Mouse (Mus musculus): Measurements from ENCODE around the gene Ogg1. TPM values are rescaled to one million over a fixed set of nuclear protein-coding genes. Genes with fewer than 3 reads are reported as not detected.
A peak's percentile ranks its signal among the peaks of the same experiment; 100 is the strongest.

Gene Ogg1
- polyA plus RNA-seq (2011; ENCODE audit: insufficient read depth, insufficient read length, low read depth, missing spikeins), result 24.2 and 26.8 TPM in 2 replicates

DNA sequence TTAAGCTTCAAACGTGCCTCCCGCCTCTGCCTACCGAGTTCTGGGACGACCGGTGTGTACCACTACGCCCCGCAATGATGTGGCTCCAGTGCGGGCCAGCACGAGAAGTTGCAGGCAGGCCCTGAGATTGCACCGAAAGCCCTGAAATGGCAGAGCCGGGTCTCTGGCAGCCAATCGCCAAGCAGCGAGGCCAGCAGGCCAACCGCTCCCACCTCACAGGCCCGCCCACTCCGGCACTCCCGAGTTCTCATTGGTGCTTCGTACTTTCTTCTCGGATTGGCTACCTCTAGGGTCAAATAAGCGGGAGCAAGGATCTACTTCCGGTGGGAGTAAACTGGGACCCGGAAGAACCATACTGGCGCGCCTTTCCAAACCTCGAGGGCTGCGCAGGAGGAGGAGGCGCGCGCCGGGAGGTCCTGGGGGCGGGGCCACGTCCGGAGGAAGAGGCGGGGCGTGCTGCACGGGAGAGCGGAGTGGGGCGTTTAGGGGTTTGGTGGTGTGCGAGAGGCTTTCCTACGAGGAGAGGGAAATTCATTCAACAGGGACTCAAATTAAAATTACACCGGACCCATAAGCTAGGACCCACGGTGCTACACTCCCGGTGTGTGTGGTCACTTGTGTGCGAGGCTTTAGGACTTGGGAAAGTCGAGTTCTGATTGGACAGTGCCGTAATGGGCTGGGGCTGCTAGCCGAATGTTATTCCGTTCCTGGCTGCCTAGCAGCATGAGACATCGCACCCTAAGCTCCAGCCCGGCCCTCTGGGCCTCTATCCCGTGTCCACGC, at the start of gene Ogg1:
Ogg1 (plus strand) TSS at position 440 of the 783 bp plus-strand sequence.
- H3K9me3 ChIP-seq (replicated peaks; ENCODE audit: control insufficient read depth, insufficient read depth, low read length, poor library complexity, severe bottlenecking), result no peaks in the 10 kb centered on the region
- H3K9ac ChIP-seq (ENCODE audit: low read depth, poor library complexity, severe bottlenecking), result peak within 1 kb of the TSS; percentile 84
- peak within 1 kb of the TSS; percentile 69 for H3K27ac ChIP-seq (ENCODE audit: insufficient read depth, low read length)
- H3K4me3 ChIP-seq (ENCODE audit: low read depth, low read length), result peak within 1 kb of the TSS; percentile 87
- peaks cover 30% of the 10 kb centered on the region for H3K36me3 ChIP-seq (ENCODE audit: control insufficient read depth, insufficient read depth, low read length, poor library complexity, severe bottlenecking)
- H3K4me1 ChIP-seq (ENCODE audit: control insufficient read depth, insufficient read depth, low read length), result no peaks in the 10 kb centered on the region
- no peaks in the 10 kb centered on the region for H3K27me3 ChIP-seq (ENCODE audit: control insufficient read depth, insufficient read depth, low read length, poor library complexity, severe bottlenecking)
- no peak for TF ChIP-seq EP300 (IDR thresholded peaks at IDR 0.05; ENCODE audit: insufficient read depth, low read depth, low read length)
- TF ChIP-seq CTCF (IDR thresholded peaks at IDR 0.05; ENCODE audit: low read depth, low read length), result no peak
- TF ChIP-seq POLR2A (IDR thresholded peaks at IDR 0.05; ENCODE audit: insufficient read depth, low read length), result peak; percentile 96

DNA sequence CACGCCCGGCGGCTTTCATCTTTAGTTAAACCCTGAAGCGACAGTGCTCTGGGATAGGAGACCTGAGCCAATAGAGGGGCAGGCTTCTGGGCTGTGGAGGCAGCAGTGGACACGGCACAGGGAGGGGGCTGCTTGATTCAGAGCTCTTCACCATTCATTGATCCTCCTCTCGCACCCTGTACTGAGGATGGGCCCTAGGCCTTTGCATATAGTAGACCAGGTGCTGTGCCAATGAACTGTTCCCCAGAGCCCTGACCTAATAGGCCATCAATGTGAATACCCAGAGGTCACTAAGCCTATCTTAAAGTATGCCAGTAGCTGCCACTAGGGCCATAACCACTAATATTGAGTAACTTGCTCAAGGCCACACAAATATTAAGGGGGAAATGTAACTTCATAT, 45.1 kb upstream of the Ogg1 start:
- Histone ChIP-seq H3K9me3 (replicated peaks; ENCODE audit: control insufficient read depth, insufficient read depth, low read length, poor library complexity, severe bottlenecking) (no peaks in the 10 kb centered on the region), H3K27me3 (ENCODE audit: control insufficient read depth, insufficient read depth, low read length, poor library complexity, severe bottlenecking) (no peaks in the 10 kb centered on the region), H3K4me3 (ENCODE audit: low read depth, low read length) (no peak overlapping the region), H3K27ac (ENCODE audit: insufficient read depth, low read length) (no peak overlapping the region), H3K9ac (ENCODE audit: low read depth, poor library complexity, severe bottlenecking) (no peak overlapping the region), H3K4me1 (ENCODE audit: control insufficient read depth, insufficient read depth, low read length) (peaks cover 2% of the 10 kb centered on the region), H3K36me3 (ENCODE audit: control insufficient read depth, insufficient read depth, low read length, poor library complexity, severe bottlenecking) (no peaks in the 10 kb centered on the region)
- TF ChIP-seq CTCF (IDR thresholded peaks at IDR 0.05; ENCODE audit: low read depth, low read length) (no peak), EP300 (IDR thresholded peaks at IDR 0.05; ENCODE audit: insufficient read depth, low read depth, low read length) (no peak), POLR2A (IDR thresholded peaks at IDR 0.05; ENCODE audit: insufficient read depth, low read length) (no peak)

DNA sequence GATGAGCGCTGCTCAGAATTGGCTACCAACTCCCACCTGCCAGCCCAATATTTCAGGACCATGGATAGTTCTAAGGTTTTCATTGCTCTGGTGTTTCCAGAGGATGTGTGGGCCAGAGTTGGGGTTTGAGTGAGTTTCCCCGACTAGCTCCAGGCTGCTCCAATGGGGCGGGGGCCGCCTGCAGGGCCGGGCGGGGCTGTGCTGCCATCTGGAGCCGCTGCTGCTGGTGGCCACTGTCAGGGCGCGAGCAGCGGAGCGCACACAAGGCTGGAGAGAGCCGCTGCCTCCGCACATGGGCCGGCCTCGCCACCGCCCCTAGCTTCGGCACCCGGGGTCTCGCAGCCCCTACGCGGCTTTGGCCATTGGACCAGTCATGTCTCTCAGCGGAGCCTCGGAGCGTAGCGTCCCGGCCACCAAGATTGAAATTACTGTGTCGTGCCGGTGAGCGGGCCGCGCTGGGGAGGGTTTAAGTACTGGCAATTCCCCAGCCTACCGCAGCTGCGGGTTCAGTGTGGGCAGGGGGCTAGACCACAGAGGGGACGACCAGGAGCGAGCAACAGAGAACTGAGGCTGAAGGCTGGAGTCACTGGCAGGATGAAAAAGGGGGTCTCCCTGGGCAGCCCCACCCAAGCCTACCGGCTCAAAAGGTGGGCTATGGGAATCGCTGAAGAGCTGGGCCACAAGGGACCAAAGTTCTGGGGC, 44.5 kb upstream of the Ogg1 start, which contains the start of gene Cpne9:
Cpne9 (plus strand) TSS at position 207 of the 702 bp plus-strand sequence.
- no peaks in the 10 kb centered on the region for H3K9me3 ChIP-seq (replicated peaks; ENCODE audit: control insufficient read depth, insufficient read depth, low read length, poor library complexity, severe bottlenecking)
- no peaks in the 10 kb centered on the region for H3K27me3 ChIP-seq (ENCODE audit: control insufficient read depth, insufficient read depth, low read length, poor library complexity, severe bottlenecking)
- peak within 1 kb of the TSS; percentile 32 for H3K9ac ChIP-seq (ENCODE audit: low read depth, poor library complexity, severe bottlenecking)
- TF ChIP-seq EP300 (IDR thresholded peaks at IDR 0.05; ENCODE audit: insufficient read depth, low read depth, low read length) (no peak), CTCF (IDR thresholded peaks at IDR 0.05; ENCODE audit: low read depth, low read length) (no peak), POLR2A (IDR thresholded peaks at IDR 0.05; ENCODE audit: insufficient read depth, low read length) (no peak)
- H3K27ac ChIP-seq (ENCODE audit: insufficient read depth, low read length), result no peak within 1 kb of the TSS
- no peaks in the 10 kb centered on the region for H3K36me3 ChIP-seq (ENCODE audit: control insufficient read depth, insufficient read depth, low read length, poor library complexity, severe bottlenecking)
- H3K4me1 ChIP-seq (ENCODE audit: control insufficient read depth, insufficient read depth, low read length), result peaks cover 2% of the 10 kb centered on the region
- peak within 1 kb of the TSS; percentile 70 for H3K4me3 ChIP-seq (ENCODE audit: low read depth, low read length)

DNA sequence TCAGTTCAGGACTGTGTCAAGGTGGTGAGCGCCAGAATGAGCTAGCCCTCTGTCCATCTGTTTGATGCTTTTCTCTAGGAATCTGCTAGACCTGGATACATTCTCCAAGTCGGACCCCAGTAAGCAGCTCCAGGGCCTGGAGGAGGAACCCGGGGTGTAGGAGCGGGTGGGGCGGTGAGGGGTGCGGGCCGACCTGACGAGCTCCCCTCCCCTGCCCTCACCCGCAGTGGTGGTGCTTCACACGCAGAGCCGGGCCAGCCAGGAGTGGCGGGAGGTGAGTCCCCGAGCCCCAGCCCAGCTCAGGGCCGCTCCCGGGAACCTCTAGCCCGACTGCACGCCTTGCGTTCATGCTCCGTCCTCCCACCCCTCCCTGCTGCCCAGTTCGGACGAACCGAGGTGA, 43.8 kb upstream of the Ogg1 start:
- Histone ChIP-seq H3K4me3 (ENCODE audit: low read depth, low read length) (peak overlapping the region; percentile 70), H3K9ac (ENCODE audit: low read depth, poor library complexity, severe bottlenecking) (peak overlapping the region; percentile 19; the same call in 1 of the 2 replicates), H3K27me3 (ENCODE audit: control insufficient read depth, insufficient read depth, low read length, poor library complexity, severe bottlenecking) (no peaks in the 10 kb centered on the region), H3K36me3 (ENCODE audit: control insufficient read depth, insufficient read depth, low read length, poor library complexity, severe bottlenecking) (no peaks in the 10 kb centered on the region), H3K4me1 (ENCODE audit: control insufficient read depth, insufficient read depth, low read length) (peaks cover 2% of the 10 kb centered on the region), H3K27ac (ENCODE audit: insufficient read depth, low read length) (no peak overlapping the region), H3K9me3 (replicated peaks; ENCODE audit: control insufficient read depth, insufficient read depth, low read length, poor library complexity, severe bottlenecking) (no peaks in the 10 kb centered on the region)
- TF ChIP-seq POLR2A (IDR thresholded peaks at IDR 0.05; ENCODE audit: insufficient read depth, low read length) (no peak), CTCF (IDR thresholded peaks at IDR 0.05; ENCODE audit: low read depth, low read length) (no peak), EP300 (IDR thresholded peaks at IDR 0.05; ENCODE audit: insufficient read depth, low read depth, low read length) (no peak)

DNA sequence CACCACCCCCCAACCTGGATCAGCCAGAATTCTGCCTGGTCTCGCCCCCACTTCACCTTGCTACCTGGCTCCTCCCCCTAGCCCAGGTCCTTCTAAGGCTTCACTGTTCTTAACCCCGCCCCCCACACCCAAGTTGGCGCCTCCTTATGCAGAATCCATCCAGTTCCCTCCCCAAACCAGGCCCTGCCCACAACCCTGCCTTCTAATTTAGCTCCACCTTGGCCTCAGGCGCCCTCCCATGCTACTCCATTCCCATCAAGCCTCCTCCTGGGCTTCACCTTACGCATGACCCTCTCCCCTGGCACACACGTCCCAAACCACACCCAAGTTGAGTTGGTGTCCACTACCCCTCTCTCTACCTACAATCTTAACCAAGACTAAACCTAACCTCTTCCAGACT, 43.3 kb upstream of the Ogg1 start:
- peak overlapping the region; percentile 19; the same call in 1 of the 2 replicates for H3K9ac ChIP-seq (ENCODE audit: low read depth, poor library complexity, severe bottlenecking)
- TF ChIP-seq CTCF (IDR thresholded peaks at IDR 0.05; ENCODE audit: low read depth, low read length) (no peak), EP300 (IDR thresholded peaks at IDR 0.05; ENCODE audit: insufficient read depth, low read depth, low read length) (peak; percentile 70; the same call in 1 of the 2 replicates), POLR2A (IDR thresholded peaks at IDR 0.05; ENCODE audit: insufficient read depth, low read length) (peak; percentile 55)
- peak overlapping the region; percentile 70 for H3K4me3 ChIP-seq (ENCODE audit: low read depth, low read length)
- no peaks in the 10 kb centered on the region for H3K9me3 ChIP-seq (replicated peaks; ENCODE audit: control insufficient read depth, insufficient read depth, low read length, poor library complexity, severe bottlenecking)
- H3K4me1 ChIP-seq (ENCODE audit: control insufficient read depth, insufficient read depth, low read length), result peaks cover 2% of the 10 kb centered on the region
- H3K27ac ChIP-seq (ENCODE audit: insufficient read depth, low read length), result no peak overlapping the region
- no peaks in the 10 kb centered on the region for H3K36me3 ChIP-seq (ENCODE audit: control insufficient read depth, insufficient read depth, low read length, poor library complexity, severe bottlenecking)
- no peaks in the 10 kb centered on the region for H3K27me3 ChIP-seq (ENCODE audit: control insufficient read depth, insufficient read depth, low read length, poor library complexity, severe bottlenecking)

Measured in ES-Bruce4 (cell line).